Mouse (Mus musculus): ENCODE data around the gene Adgrl1. TPM values are rescaled to one million over a fixed set of nuclear protein-coding genes. Genes with fewer than 3 reads are reported as not detected.
A peak's percentile ranks its signal among the peaks of the same experiment; 100 is the strongest.

The Adgrl1 gene
- polyA plus RNA-seq, 1 experiment from 2014 or later, result 21.6 TPM

DNA sequence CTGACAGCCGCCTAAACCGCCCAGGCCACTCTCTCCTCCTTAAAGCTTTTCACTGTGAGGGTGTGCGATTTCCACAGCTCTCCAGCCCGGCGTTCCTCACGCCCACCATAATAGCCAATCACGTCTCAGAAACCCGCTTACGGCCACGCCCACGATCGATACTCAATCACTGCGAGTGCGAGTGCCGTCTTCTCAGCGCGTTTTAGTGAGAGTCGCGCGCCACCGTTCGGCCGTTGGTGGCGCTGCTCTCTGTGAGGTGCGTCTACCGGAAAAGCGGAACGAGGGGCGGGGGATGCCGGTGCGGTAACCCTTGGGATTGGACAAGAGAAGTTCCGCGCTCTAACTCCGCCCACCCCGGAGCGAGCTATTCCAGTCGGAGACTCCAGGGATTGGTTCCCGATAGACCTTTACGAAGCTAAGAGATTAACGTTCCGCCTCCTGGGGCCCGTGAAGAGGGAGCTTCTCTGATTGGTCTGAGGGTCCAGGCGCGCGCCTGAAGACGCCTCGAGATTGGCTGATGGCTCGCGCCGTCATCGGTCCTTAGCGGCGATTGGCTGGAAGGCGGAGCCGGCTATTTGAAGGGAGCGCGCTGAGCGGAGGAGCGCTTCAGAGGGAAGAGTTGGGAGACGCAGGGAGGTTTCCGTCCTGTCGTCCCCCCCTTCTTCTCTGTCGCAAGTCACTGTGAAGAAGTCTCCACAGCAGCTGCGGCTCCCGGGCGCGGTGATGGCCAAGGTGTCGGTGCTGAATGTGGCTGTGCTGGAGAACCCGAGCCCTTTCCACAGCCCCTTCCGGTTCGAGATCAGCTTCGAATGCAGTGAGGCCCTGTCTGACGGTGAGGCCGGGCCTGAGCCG lies 55.4 kb downstream of the Adgrl1 start, which contains the start of the genes Gm10644 and Asf1b:
Gene Gm10644, minus strand, starts transcription at position 100 of the 852 bp plus-strand sequence.
Gene Asf1b, plus strand, starts transcription at position 402 of the 852 bp plus-strand sequence.
- H3K27ac ChIP-seq (ENCODE audit: low read depth, low read length), result no peak within 1 kb of the TSS
- peaks cover 5% of the 10 kb centered on the region; the same call in 1 of the 2 replicates for H3K4me1 ChIP-seq (ENCODE audit: control insufficient read depth, insufficient read depth, low read length)
- H3K9ac ChIP-seq (ENCODE audit: low read length), result peak within 1 kb of the TSS; percentile 58
- peak within 1 kb of the TSS; percentile 88 for H3K4me2 ChIP-seq (ENCODE audit: low read depth)
- under 1% methylated on average over 75 of the region's 75 CpGs for WGBS
- DNase-seq (ENCODE audit: low spot score), result peak; percentile 100
- H3K36me3 ChIP-seq (ENCODE audit: control insufficient read depth, insufficient read depth, low read length), result no peaks in the 10 kb centered on the region
- no peaks in the 10 kb centered on the region for H3K27me3 ChIP-seq (ENCODE audit: control insufficient read depth, insufficient read depth, low read length)
- peak; percentile 99 for ATAC-seq (ENCODE audit: insufficient read depth, low FRiP score, low TSS enrichment)
- H3K4me3 ChIP-seq (ENCODE audit: low read depth, low read length), result peak within 1 kb of the TSS; percentile 52
- no peaks in the 10 kb centered on the region for H3K9me3 ChIP-seq (ENCODE audit: control insufficient read depth, low read length)

DNA sequence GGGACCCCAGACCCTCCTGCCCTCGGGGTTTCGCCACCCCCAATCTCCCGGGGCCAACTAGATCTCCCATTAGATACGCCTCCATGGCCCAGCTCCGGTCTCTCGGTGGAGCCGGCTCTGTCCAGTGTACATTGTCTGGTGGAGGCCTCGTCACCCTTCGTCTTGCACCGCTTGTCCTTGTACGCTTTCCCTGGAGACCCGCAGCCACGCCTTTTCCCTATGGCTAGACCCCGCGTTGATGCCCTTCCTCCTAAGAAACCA lies 56.0 kb downstream of the Adgrl1 start:
- Histone ChIP-seq H3K27ac (ENCODE audit: low read depth, low read length) (no peak overlapping the region), H3K36me3 (ENCODE audit: control insufficient read depth, insufficient read depth, low read length) (no peaks in the 10 kb centered on the region), H3K9ac (ENCODE audit: low read length) (peak overlapping the region; percentile 58), H3K4me3 (ENCODE audit: low read depth, low read length) (peak overlapping the region; percentile 52), H3K4me2 (ENCODE audit: low read depth) (peak overlapping the region; percentile 88), H3K4me1 (ENCODE audit: control insufficient read depth, insufficient read depth, low read length) (peaks cover 5% of the 10 kb centered on the region; the same call in 1 of the 2 replicates), H3K9me3 (ENCODE audit: control insufficient read depth, low read length) (no peaks in the 10 kb centered on the region), H3K27me3 (ENCODE audit: control insufficient read depth, insufficient read depth, low read length) (no peaks in the 10 kb centered on the region)
- ATAC-seq (ENCODE audit: insufficient read depth, low FRiP score, low TSS enrichment) (no peak; the same call in 1 of the 2 replicates), DNase-seq (ENCODE audit: low spot score) (no peak)
- 1% methylated on average over 15 of the region's 15 CpGs for WGBS

DNA sequence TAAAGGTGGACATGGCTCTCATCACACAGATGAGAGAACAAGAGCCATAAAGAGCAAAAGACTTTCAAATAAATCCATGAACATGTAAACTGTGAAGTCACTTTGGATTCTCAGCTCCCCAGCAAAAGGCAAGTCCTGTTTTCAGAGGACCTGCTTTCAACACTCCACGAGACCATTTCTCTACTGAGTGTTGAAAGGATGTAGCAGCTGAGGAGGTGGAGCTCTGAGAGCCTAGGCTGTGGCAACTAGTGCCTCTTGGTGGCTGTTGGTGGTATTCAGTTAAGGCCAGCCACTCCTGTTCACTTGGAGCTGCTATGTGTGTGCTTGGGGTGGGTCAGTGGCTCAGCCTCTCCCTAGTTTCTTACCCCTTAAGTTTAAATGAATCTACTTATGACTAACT lies 56.9 kb downstream of the Adgrl1 start:
- Histone ChIP-seq H3K4me1 (ENCODE audit: control insufficient read depth, insufficient read depth, low read length) (peaks cover 5% of the 10 kb centered on the region; the same call in 1 of the 2 replicates), H3K36me3 (ENCODE audit: control insufficient read depth, insufficient read depth, low read length) (no peaks in the 10 kb centered on the region), H3K4me2 (ENCODE audit: low read depth) (peak overlapping the region; percentile 88), H3K27me3 (ENCODE audit: control insufficient read depth, insufficient read depth, low read length) (no peaks in the 10 kb centered on the region), H3K27ac (ENCODE audit: low read depth, low read length) (no peak overlapping the region), H3K9me3 (ENCODE audit: control insufficient read depth, low read length) (no peaks in the 10 kb centered on the region), H3K9ac (ENCODE audit: low read length) (no peak overlapping the region), H3K4me3 (ENCODE audit: low read depth, low read length) (peak overlapping the region; percentile 52)
- ATAC-seq (ENCODE audit: insufficient read depth, low FRiP score, low TSS enrichment) (no peak), DNase-seq (ENCODE audit: low spot score) (no peak)
- 38% methylated on average over 1 of the region's 1 CpGs for WGBS

DNA sequence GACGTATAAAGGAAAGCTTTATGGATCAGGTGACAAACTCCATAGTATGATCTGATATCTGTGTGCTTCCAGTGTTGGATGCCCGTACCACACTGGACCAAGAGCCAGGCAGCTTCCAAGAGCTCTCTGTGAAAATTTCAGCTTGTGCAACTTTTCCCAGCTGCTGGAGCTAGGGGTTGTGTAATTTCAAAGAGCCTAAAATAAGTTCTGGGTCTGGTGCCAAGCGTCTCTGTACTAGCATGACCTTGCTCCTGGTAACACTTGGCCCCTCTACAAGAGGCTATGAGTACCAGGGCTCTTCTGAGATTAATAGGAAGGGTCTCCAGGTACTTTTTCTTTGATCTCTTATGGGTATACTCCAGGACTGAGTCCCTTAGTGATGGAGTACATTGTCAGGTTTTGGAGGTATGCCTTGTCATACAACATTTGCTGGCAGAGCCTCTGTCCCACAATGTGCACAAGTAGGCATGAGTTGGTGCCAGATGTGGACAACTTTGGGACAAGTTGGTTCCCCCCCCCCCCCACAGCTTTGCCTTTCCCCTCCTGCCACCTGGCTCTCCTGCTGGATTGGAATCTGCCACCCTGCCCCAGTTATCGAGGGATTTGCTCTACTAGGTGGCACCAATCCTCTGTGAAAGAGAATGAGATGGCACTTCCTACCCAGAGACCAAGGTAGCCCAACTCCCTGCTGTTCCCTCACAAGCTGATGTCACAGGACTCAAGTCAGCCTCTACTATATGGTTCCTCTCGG lies 64.3 kb downstream of the Adgrl1 start:
- Histone ChIP-seq H3K4me2 (ENCODE audit: low read depth) (no peak overlapping the region), H3K27me3 (ENCODE audit: control insufficient read depth, insufficient read depth, low read length) (no peaks in the 10 kb centered on the region), H3K36me3 (ENCODE audit: control insufficient read depth, insufficient read depth, low read length) (peaks cover 4% of the 10 kb centered on the region), H3K4me1 (ENCODE audit: control insufficient read depth, insufficient read depth, low read length) (no peaks in the 10 kb centered on the region), H3K9ac (ENCODE audit: low read length) (no peak overlapping the region), H3K4me3 (ENCODE audit: low read depth, low read length) (no peak overlapping the region), H3K27ac (ENCODE audit: low read depth, low read length) (no peak overlapping the region), H3K9me3 (ENCODE audit: control insufficient read depth, low read length) (no peaks in the 10 kb centered on the region)
- no peak for ATAC-seq (ENCODE audit: insufficient read depth, low FRiP score, low TSS enrichment)
- DNase-seq (ENCODE audit: low spot score), result no peak
- 88% methylated on average over 5 of the region's 5 CpGs for WGBS

GRCm38 (mm10) chr8:83967701-83968100 lies 67.8 kb downstream of the Adgrl1 start:
- DNase-seq (ENCODE audit: low spot score), result no peak
- Histone ChIP-seq H3K27me3 (ENCODE audit: control insufficient read depth, insufficient read depth, low read length) (no peaks in the 10 kb centered on the region), H3K9me3 (ENCODE audit: control insufficient read depth, low read length) (no peaks in the 10 kb centered on the region), H3K9ac (ENCODE audit: low read length) (no peak overlapping the region), H3K4me2 (ENCODE audit: low read depth) (no peak overlapping the region), H3K4me3 (ENCODE audit: low read depth, low read length) (no peak overlapping the region), H3K27ac (ENCODE audit: low read depth, low read length) (no peak overlapping the region), H3K4me1 (ENCODE audit: control insufficient read depth, insufficient read depth, low read length) (peaks cover 4% of the 10 kb centered on the region; the same call in 1 of the 2 replicates), H3K36me3 (ENCODE audit: control insufficient read depth, insufficient read depth, low read length) (peaks cover 4% of the 10 kb centered on the region)
- 93% methylated on average over 7 of the region's 7 CpGs for WGBS
- ATAC-seq (ENCODE audit: insufficient read depth, low FRiP score, low TSS enrichment), result no peak

- DNase-seq (ENCODE audit: low spot score), result no peak
- Histone ChIP-seq H3K27ac (ENCODE audit: low read depth, low read length) (no peak overlapping the region), H3K27me3 (ENCODE audit: control insufficient read depth, insufficient read depth, low read length) (no peaks in the 10 kb centered on the region), H3K9me3 (ENCODE audit: control insufficient read depth, low read length) (no peaks in the 10 kb centered on the region), H3K36me3 (ENCODE audit: control insufficient read depth, insufficient read depth, low read length) (peaks cover 2% of the 10 kb centered on the region), H3K9ac (ENCODE audit: low read length) (no peak overlapping the region), H3K4me1 (ENCODE audit: control insufficient read depth, insufficient read depth, low read length) (peaks cover 11% of the 10 kb centered on the region), H3K4me2 (ENCODE audit: low read depth) (no peak overlapping the region), H3K4me3 (ENCODE audit: low read depth, low read length) (no peak overlapping the region)
- 95% methylated on average over 4 of the region's 4 CpGs for WGBS
- no peak for ATAC-seq (ENCODE audit: insufficient read depth, low FRiP score, low TSS enrichment)
These were observed 71.2 kb downstream of the Adgrl1 start for GRCm38 (mm10) chr8:83971121-83971520.

- WGBS, result 77% methylated on average over 6 of the region's 6 CpGs
- Histone ChIP-seq H3K4me3 (ENCODE audit: low read depth, low read length) (peak overlapping the region; percentile 94; the same call in 1 of the 2 replicates), H3K4me2 (ENCODE audit: low read depth) (peak overlapping the region; percentile 90; the same call in 1 of the 2 replicates), H3K36me3 (ENCODE audit: control insufficient read depth, insufficient read depth, low read length) (peaks cover 2% of the 10 kb centered on the region), H3K4me1 (ENCODE audit: control insufficient read depth, insufficient read depth, low read length) (peaks cover 11% of the 10 kb centered on the region), H3K9me3 (ENCODE audit: control insufficient read depth, low read length) (no peaks in the 10 kb centered on the region), H3K27me3 (ENCODE audit: control insufficient read depth, insufficient read depth, low read length) (no peaks in the 10 kb centered on the region), H3K9ac (ENCODE audit: low read length) (no peak overlapping the region), H3K27ac (ENCODE audit: low read depth, low read length) (no peak overlapping the region)
- DNase-seq (ENCODE audit: low spot score) (no peak), ATAC-seq (ENCODE audit: insufficient read depth, low FRiP score, low TSS enrichment) (no peak)
These were observed 71.8 kb downstream of the Adgrl1 start for GRCm38 (mm10) chr8:83971661-83972060.

- peak within 1 kb of the TSS; percentile 95 for H3K4me2 ChIP-seq (ENCODE audit: low read depth)
- H3K9ac ChIP-seq (ENCODE audit: low read length), result peak within 1 kb of the TSS; percentile 81
- peak; percentile 99 for DNase-seq (ENCODE audit: low spot score)
- WGBS, result under 1% methylated on average over 82 of the region's 94 CpGs
- peaks cover 11% of the 10 kb centered on the region for H3K4me1 ChIP-seq (ENCODE audit: control insufficient read depth, insufficient read depth, low read length)
- H3K9me3 ChIP-seq (ENCODE audit: control insufficient read depth, low read length), result no peaks in the 10 kb centered on the region
- peaks cover 2% of the 10 kb centered on the region for H3K36me3 ChIP-seq (ENCODE audit: control insufficient read depth, insufficient read depth, low read length)
- H3K4me3 ChIP-seq (ENCODE audit: low read depth, low read length), result peak within 1 kb of the TSS; percentile 94
- peak within 1 kb of the TSS; percentile 64 for H3K27ac ChIP-seq (ENCODE audit: low read depth, low read length)
- no peaks in the 10 kb centered on the region for H3K27me3 ChIP-seq (ENCODE audit: control insufficient read depth, insufficient read depth, low read length)
- ATAC-seq (ENCODE audit: insufficient read depth, low FRiP score, low TSS enrichment), result peak; percentile 100
These were observed 72.5 kb downstream of the Adgrl1 start, which contains the start of gene Prkaca for GRCm38 (mm10) chr8:83972150-83973120. TSS of gene Prkaca (plus strand) at chr8:83972993.
